Mouse (Mus musculus): ENCODE measurements around the gene Crhr2. TPM values are rescaled to one million over a fixed set of nuclear protein-coding genes. Genes with fewer than 3 reads are reported as not detected.

The Crhr2 gene
- polyA plus RNA-seq, 1 experiment, result not detected

DNA sequence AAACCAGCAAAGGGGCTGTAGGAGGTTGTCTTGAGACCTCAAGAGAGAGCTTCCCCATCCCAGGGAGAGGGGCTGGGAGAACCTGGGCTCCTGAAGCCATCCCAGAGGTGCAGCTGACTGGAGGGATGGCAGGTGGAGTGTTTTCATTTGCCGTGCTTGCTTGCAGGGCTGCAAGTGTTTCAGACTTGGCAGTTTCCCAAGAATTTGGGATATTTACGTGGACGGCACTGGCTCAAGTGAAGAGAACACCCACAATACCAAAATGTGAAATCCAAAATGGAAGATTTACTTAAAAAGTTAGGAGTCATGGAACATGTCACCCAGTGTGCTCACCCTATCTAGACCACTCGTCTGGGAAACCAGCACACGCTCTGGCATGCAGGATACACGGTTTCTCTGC lies 2.2 kb downstream of the Crhr2 start:
- Histone ChIP-seq H3K36me3 (replicated peaks; ENCODE audit: low read length) (no peaks in the 10 kb centered on the region), H3K4me1 (no peaks in the 10 kb centered on the region), H3K9me3 (peaks cover 12% of the 10 kb centered on the region), H3K4me3 (replicated peaks) (no peak overlapping the region), H3K27me3 (replicated peaks) (peaks cover 80% of the 10 kb centered on the region)
- no peak for TF ChIP-seq GATA1 (IDR thresholded peaks at IDR 0.05; ENCODE audit: borderline replicate concordance, low read length)

GRCm38 (mm10) chr6:55128391-55128790 lies 4.4 kb downstream of the Crhr2 start:
- peaks cover 86% of the 10 kb centered on the region for H3K27me3 ChIP-seq (replicated peaks)
- no peaks in the 10 kb centered on the region for H3K36me3 ChIP-seq (replicated peaks; ENCODE audit: low read length)
- H3K4me3 ChIP-seq (replicated peaks), result no peak overlapping the region
- no peaks in the 10 kb centered on the region for H3K4me1 ChIP-seq
- TF ChIP-seq GATA1 (IDR thresholded peaks at IDR 0.05; ENCODE audit: borderline replicate concordance, low read length), result no peak
- TF ChIP-seq FLI1 (IDR thresholded peaks at IDR 0.05; ENCODE audit: low read length), result no peak
- no peaks in the 10 kb centered on the region for H3K9me3 ChIP-seq

- H3K4me1 ChIP-seq, result peaks cover 7% of the 10 kb centered on the region
- H3K27me3 ChIP-seq (replicated peaks), result peaks cover 87% of the 10 kb centered on the region
- no peaks in the 10 kb centered on the region for H3K9me3 ChIP-seq
- H3K4me3 ChIP-seq (replicated peaks), result no peak overlapping the region
- TF ChIP-seq FLI1 (IDR thresholded peaks at IDR 0.05; ENCODE audit: low read length) (no peak), GATA1 (IDR thresholded peaks at IDR 0.05; ENCODE audit: borderline replicate concordance, low read length) (no peak)
- H3K36me3 ChIP-seq (replicated peaks; ENCODE audit: low read length), result no peaks in the 10 kb centered on the region
These were observed 6.2 kb downstream of the Crhr2 start for GRCm38 (mm10) chr6:55126576-55126975.

- TF ChIP-seq GATA1 (IDR thresholded peaks at IDR 0.05; ENCODE audit: borderline replicate concordance, low read length) (no peak), FLI1 (IDR thresholded peaks at IDR 0.05; ENCODE audit: low read length) (no peak)
- H3K4me3 ChIP-seq (replicated peaks), result no peak overlapping the region
These were observed 9.8 kb downstream of the Crhr2 start for GRCm38 (mm10) chr6:55123056-55123455.

GRCm38 (mm10) chr6:55117325-55118109 lies 15.3 kb downstream of the Crhr2 start:
- peak overlapping the region; percentile 79 for H3K4me3 ChIP-seq (replicated peaks)
- H3K4me1 ChIP-seq, result peaks cover 20% of the 10 kb centered on the region
- TF ChIP-seq GATA1 (IDR thresholded peaks at IDR 0.05; ENCODE audit: borderline replicate concordance, low read length) (no peak), FLI1 (IDR thresholded peaks at IDR 0.05; ENCODE audit: low read length) (no peak)
- peaks cover 97% of the 10 kb centered on the region for H3K27me3 ChIP-seq (replicated peaks)
- no peaks in the 10 kb centered on the region for H3K36me3 ChIP-seq (replicated peaks; ENCODE audit: low read length)
- H3K9me3 ChIP-seq, result no peaks in the 10 kb centered on the region

More at GRCm38 (mm10) chr6:55123056-55123455, 9.8 kb downstream of the Crhr2 start:
- H3K36me3 ChIP-seq (replicated peaks; ENCODE audit: low read length), result no peaks in the 10 kb centered on the region
- H3K27me3 ChIP-seq (replicated peaks), result peaks cover 95% of the 10 kb centered on the region
- H3K4me1 ChIP-seq, result peaks cover 17% of the 10 kb centered on the region
- no peaks in the 10 kb centered on the region for H3K9me3 ChIP-seq

GRCm38 (mm10) chr6:55108358-55108757 lies 24.5 kb downstream of the Crhr2 start:
- H3K4me1 ChIP-seq, result no peaks in the 10 kb centered on the region
- no peak for TF ChIP-seq GATA1 (IDR thresholded peaks at IDR 0.05; ENCODE audit: borderline replicate concordance, low read length)
- TF ChIP-seq FLI1 (IDR thresholded peaks at IDR 0.05; ENCODE audit: low read length), result no peak
- H3K27me3 ChIP-seq (replicated peaks), result peaks cover 69% of the 10 kb centered on the region
- no peaks in the 10 kb centered on the region for H3K36me3 ChIP-seq (replicated peaks; ENCODE audit: low read length)
- no peak overlapping the region for H3K4me3 ChIP-seq (replicated peaks)
- H3K9me3 ChIP-seq, result peaks cover 8% of the 10 kb centered on the region

DNA sequence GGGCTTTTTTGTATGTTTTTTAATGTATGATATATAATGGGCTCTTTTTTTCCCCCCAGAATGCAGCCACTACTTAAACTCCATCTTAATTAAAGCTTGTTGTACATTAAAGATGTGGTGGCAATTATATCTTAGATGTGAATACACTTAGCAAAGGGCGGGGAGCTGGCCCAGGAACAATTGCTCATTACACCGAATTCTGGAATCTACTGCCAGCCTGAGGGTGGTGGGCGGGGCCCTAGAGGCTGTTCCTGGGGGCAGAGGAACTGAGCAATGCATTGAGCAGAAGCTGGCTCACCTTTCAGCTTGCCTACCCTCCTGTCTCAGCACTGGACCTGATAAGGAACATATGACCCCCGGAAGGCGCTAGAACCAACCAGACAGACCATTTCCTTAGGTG lies 34.2 kb downstream of the Crhr2 start:
- peaks cover 6% of the 10 kb centered on the region; the same call in 1 of the 2 replicates for H3K4me1 ChIP-seq
- H3K27me3 ChIP-seq (replicated peaks), result peaks cover 83% of the 10 kb centered on the region
- no peaks in the 10 kb centered on the region for H3K36me3 ChIP-seq (replicated peaks; ENCODE audit: low read length)
- no peak overlapping the region for H3K4me3 ChIP-seq (replicated peaks)
- peaks cover 6% of the 10 kb centered on the region; the same call in 1 of the 2 replicates for H3K9me3 ChIP-seq
- no peak for TF ChIP-seq GATA1 (IDR thresholded peaks at IDR 0.05; ENCODE audit: borderline replicate concordance, low read length)
- TF ChIP-seq FLI1 (IDR thresholded peaks at IDR 0.05; ENCODE audit: low read length), result no peak

GRCm38 (mm10) chr6:55098030-55098429 lies 34.8 kb downstream of the Crhr2 start:
- Histone ChIP-seq H3K4me3 (replicated peaks) (no peak overlapping the region), H3K36me3 (replicated peaks; ENCODE audit: low read length) (no peaks in the 10 kb centered on the region), H3K4me1 (peaks cover 6% of the 10 kb centered on the region; the same call in 1 of the 2 replicates), H3K9me3 (peaks cover 6% of the 10 kb centered on the region; the same call in 1 of the 2 replicates), H3K27me3 (replicated peaks) (peaks cover 84% of the 10 kb centered on the region)
- TF ChIP-seq GATA1 (IDR thresholded peaks at IDR 0.05; ENCODE audit: borderline replicate concordance, low read length) (no peak), FLI1 (IDR thresholded peaks at IDR 0.05; ENCODE audit: low read length) (no peak)

DNA sequence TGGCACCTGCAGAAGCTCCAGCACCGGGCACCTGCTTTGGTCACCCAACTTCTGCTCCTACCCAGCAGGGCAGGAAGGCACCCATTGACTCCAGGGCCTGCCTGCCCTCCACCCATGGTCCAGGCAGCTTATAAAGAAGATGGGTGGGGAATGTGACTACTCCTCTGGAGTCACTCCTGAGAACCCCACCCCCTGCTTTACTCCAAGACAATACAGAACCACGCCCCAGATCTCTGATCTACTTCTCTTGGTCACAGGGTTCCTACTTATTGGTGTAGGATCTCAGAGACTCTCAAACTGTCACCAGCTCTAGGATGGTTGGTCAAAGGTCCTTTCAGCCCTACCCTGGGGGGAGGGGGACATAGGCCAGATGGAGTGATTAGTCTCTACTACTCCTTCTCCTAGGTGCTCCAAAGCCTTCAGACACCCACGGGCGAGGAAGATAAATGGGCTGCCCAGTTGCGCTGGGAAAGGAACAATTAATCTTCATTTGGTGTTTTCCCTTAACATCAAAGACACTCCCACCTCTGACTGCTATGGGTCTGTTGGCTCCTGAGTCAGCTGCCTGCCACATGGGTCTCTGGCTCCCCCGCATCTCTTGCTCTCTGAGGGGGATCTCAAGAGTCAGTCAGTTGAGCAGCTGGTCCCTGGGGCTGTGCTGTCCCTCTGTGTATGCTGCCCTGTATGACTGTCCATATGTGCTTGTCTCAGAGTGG lies 39.2 kb downstream of the Crhr2 start:
- Histone ChIP-seq H3K36me3 (replicated peaks; ENCODE audit: low read length) (no peaks in the 10 kb centered on the region), H3K27me3 (replicated peaks) (peaks cover 77% of the 10 kb centered on the region), H3K4me1 (peaks cover 4% of the 10 kb centered on the region; the same call in 1 of the 2 replicates), H3K9me3 (no peaks in the 10 kb centered on the region), H3K4me3 (replicated peaks) (no peak overlapping the region)
- TF ChIP-seq FLI1 (IDR thresholded peaks at IDR 0.05; ENCODE audit: low read length) (no peak), GATA1 (IDR thresholded peaks at IDR 0.05; ENCODE audit: borderline replicate concordance, low read length) (no peak)

GRCm38 (mm10) chr6:55091396-55091795 lies 41.4 kb downstream of the Crhr2 start:
- Histone ChIP-seq H3K27me3 (replicated peaks) (peaks cover 73% of the 10 kb centered on the region), H3K36me3 (replicated peaks; ENCODE audit: low read length) (no peaks in the 10 kb centered on the region), H3K4me1 (peaks cover 4% of the 10 kb centered on the region; the same call in 1 of the 2 replicates), H3K9me3 (no peaks in the 10 kb centered on the region), H3K4me3 (replicated peaks) (no peak overlapping the region)
- TF ChIP-seq FLI1 (IDR thresholded peaks at IDR 0.05; ENCODE audit: low read length), result no peak
- TF ChIP-seq GATA1 (IDR thresholded peaks at IDR 0.05; ENCODE audit: borderline replicate concordance, low read length), result no peak
